Mouse (Mus musculus): Measurements from ENCODE around the gene Uba6.

The Uba6 gene

GRCm38 (mm10) chr5:86072756-86073386 lies 99.7 kb downstream of the Uba6 start:
- DNase-seq (ENCODE audit: low spot score): no peak

GRCm38 (mm10) chr5:86071538-86071937 lies 101.1 kb downstream of the Uba6 start, which contains the start of gene Stap1:
TSS of gene Stap1 (plus strand) at chr5:86071746.
- no peak for DNase-seq (ENCODE audit: low spot score)

GRCm38 (mm10) chr5:86069121-86069520 lies 103.5 kb downstream of the Uba6 start:
- no peak for DNase-seq (ENCODE audit: low spot score)

- DNase-seq (ENCODE audit: low spot score): no peak
Measured at GRCm38 (mm10) chr5:86068451-86068850, 104.2 kb downstream of the Uba6 start.

- DNase-seq (ENCODE audit: low spot score): peak; percentile 80
Measured at GRCm38 (mm10) chr5:86066551-86066929, 106.1 kb downstream of the Uba6 start.

GRCm38 (mm10) chr5:86065876-86066550 lies 106.6 kb downstream of the Uba6 start:
- no peak for DNase-seq (ENCODE audit: low spot score)

GRCm38 (mm10) chr5:86065101-86065875 lies 107.3 kb downstream of the Uba6 start, which contains the start of gene Cenpc1:
TSS of gene Cenpc1 (minus strand) at chr5:86065583.
- DNase-seq (ENCODE audit: low spot score): peak; percentile 99

- no peak for DNase-seq (ENCODE audit: low spot score)
Measured at GRCm38 (mm10) chr5:86063501-86063900, 109.1 kb downstream of the Uba6 start.
